In the genomic region with DNA sequence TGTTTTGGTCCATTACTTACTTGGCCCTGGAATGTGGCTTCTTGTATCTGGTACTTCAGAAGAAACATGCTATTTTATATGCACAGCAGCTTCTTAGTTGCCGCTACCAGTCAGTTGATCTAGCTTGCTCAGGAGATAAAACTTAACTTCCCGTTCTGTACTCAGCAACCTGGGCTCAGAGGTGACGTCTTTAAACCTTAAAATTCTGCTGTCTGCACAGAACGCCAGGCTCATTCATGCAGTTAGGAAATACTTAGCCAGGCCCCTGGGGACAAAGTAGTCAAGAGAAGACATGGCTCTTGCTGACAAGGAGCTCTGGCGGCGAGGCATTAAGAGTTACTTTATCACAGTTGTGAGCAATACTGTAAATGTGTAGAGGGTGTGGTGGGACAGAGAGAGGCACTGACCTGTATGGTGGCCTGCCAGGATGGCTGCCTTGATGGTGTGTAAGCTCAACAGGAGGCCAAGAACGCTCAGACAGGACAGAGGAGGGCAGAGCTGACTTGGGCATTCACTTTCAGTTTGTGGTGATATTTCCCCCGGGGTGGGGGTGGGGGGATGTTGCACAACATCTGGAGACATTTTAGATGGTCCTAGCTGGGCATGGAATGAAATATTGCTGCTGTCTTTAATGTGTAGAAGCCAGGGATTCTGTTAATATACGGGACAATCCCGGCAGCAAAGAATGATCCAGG, we compare ENCODE assay signal across 8 mouse cellular contexts. TPM values are rescaled to one million over a fixed set of nuclear protein-coding genes. Genes with fewer than 3 reads are reported as not detected.
A peak's percentile ranks its signal among the peaks of the same experiment; 100 is the strongest.
DNase-seq lines count a peak whose midpoint lies in the region; ATAC-seq and TF ChIP-seq lines count a peak whose summit lies in the region.

No protein-coding gene starts in this region.

- no peak for TF ChIP-seq CTCF in CH12.LX (conservative IDR thresholded peaks at IDR 0.05 in 1 of 2, IDR thresholded peaks at IDR 0.05 in 1 of 2; ENCODE audit: low read depth in 2 of 2, low read length in 2 of 2)
- TF ChIP-seq CTCF in intestine, postnatal 0 days (IDR thresholded peaks at IDR 0.05; ENCODE audit: low read depth) = no peak

- no peaks in the 10 kb centered on the region for H3K27me3 ChIP-seq in CH12.LX (replicated peaks)
- H3K27me3 ChIP-seq in intestine, postnatal 0 days (replicated peaks; ENCODE audit: control insufficient read depth, insufficient read depth, low read length) = no peaks in the 10 kb centered on the region

- peaks cover 0 to 33% of the 10 kb centered on the region in 2 experiments for H3K36me3 ChIP-seq in CH12.LX (replicated peaks in 1 of 2; ENCODE audit: control insufficient read depth in 1 of 2, insufficient read depth in 1 of 2, low read length in 1 of 2)
- H3K36me3 ChIP-seq in intestine, postnatal 0 days (ENCODE audit: control insufficient read depth, insufficient read depth) = no peaks in the 10 kb centered on the region

- dilution Hi-C loops in CH12.LX (cut with MboI; ENCODE audit: extremely low pct_ligation_motif_present, extremely low pct_unique_long_range_greater_than_20kb, low sequenced_read_pairs) = no loop called here

- peaks cover 31 to 51% of the 10 kb centered on the region in 2 experiments for H3K4me1 ChIP-seq in CH12.LX (ENCODE audit: control insufficient read depth in 1 of 2, insufficient read depth in 2 of 2)
- no peaks in the 10 kb centered on the region for H3K4me1 ChIP-seq in intestine, postnatal 0 days (replicated peaks; ENCODE audit: control insufficient read depth, insufficient read depth, low read length)

- intact Hi-C loops in left cerebral cortex, postnatal 36 days (cut with DNase I) = no loop called here

- H3K27ac ChIP-seq in CH12.LX (ENCODE audit: insufficient read depth, low read depth) = peak overlapping the region; percentile 91
- no peak overlapping the region for H3K27ac ChIP-seq in intestine, postnatal 0 days (ENCODE audit: low read depth, low read length)

- H3K9me3 ChIP-seq in CH12.LX (replicated peaks; ENCODE audit: low read length) = no peaks in the 10 kb centered on the region
- H3K9me3 ChIP-seq in intestine, postnatal 0 days (ENCODE audit: control insufficient read depth) = no peaks in the 10 kb centered on the region

- 51% methylated on average over 10 of the region's 10 CpGs for WGBS in intestine, postnatal 0 days

- peak overlapping the region; percentile 48 to 62 (median 49) for H3K4me3 ChIP-seq in CH12.LX (replicated peaks in 1 of 3; ENCODE audit: low read depth in 2 of 3, low read length in 2 of 3, poor library complexity in 1 of 3)
- no peak overlapping the region for H3K4me3 ChIP-seq in intestine, postnatal 0 days (ENCODE audit: low read depth, low read length)

- DNase-seq in adrenal gland, postnatal 36 days = peak; percentile 8 to 42
- DNase-seq in adrenal gland, postnatal 4 days (ENCODE audit: low spot score in 2 of 2) = no peak
- peak; percentile 93 for DNase-seq in CH12.LX (ENCODE audit: extremely low read depth)
- DNase-seq in mesoderm, embryonic 11.5 days (ENCODE audit: low read depth, low spot score) = peak; percentile 48
- no peak for DNase-seq in frontal cortex, postnatal 25 days (ENCODE audit: low spot score in 2 of 2)
- DNase-seq in left cerebral cortex, postnatal 36 days (ENCODE audit: low spot score in 2 of 2) = no peak
- no peak for DNase-seq in testis, postnatal 10 days (ENCODE audit: low spot score)

- TF ChIP-seq POLR2A in CH12.LX (IDR thresholded peaks at IDR 0.05; ENCODE audit: low read depth, low read length) = no peak; the same call in 1 of the 2 replicates

- ATAC-seq in intestine, postnatal 0 days = peak; percentile 29; the same call in 1 of the 2 replicates

- peak overlapping the region; percentile 97 for H3K4me2 ChIP-seq in CH12.LX (ENCODE audit: insufficient read depth, low read depth, poor library complexity, severe bottlenecking)
- peak overlapping the region; percentile 18; the same call in 1 of the 2 replicates for H3K4me2 ChIP-seq in intestine, postnatal 0 days (replicated peaks; ENCODE audit: low read depth)

- peak; percentile 2 for TF ChIP-seq RAD21 in CH12.LX (IDR thresholded peaks at IDR 0.05; ENCODE audit: low read depth, low read length)

- H3K79me2 ChIP-seq in CH12.LX (replicated peaks; ENCODE audit: control insufficient read depth, extremely low read depth, insufficient read depth, poor library complexity, severe bottlenecking) = peaks cover 30% of the 10 kb centered on the region

- no peak for TF ChIP-seq EP300 in CH12.LX (IDR thresholded peaks at IDR 0.05; ENCODE audit: low read length)

- in situ Hi-C loops in CH12.LX (cut with MboI; ENCODE audit: low pct_ligation_motif_present, low pct_unique_long_range_greater_than_20kb, low sequenced_read_pairs) = no loop called here

- peak overlapping the region; percentile 80 for H3K9ac ChIP-seq in CH12.LX (ENCODE audit: insufficient read depth, low read depth)
- H3K9ac ChIP-seq in intestine, postnatal 0 days (ENCODE audit: low read depth, low read length) = no peak overlapping the region

TF ChIP-seq in CH12.LX, 34 proteins besides CTCF, POLR2A, EP300 and RAD21:
- TF ChIP-seq E2F4 (IDR thresholded peaks at IDR 0.05; ENCODE audit: insufficient replicate concordance, low read depth, low read length) (no peak), PAX5 (IDR thresholded peaks at IDR 0.05; ENCODE audit: low read length) (no peak), IRF4 (IDR thresholded peaks at IDR 0.05; ENCODE audit: low read depth, low read length) (no peak; the same call in 1 of the 2 replicates), MAFK (IDR thresholded peaks at IDR 0.05; ENCODE audit: insufficient replicate concordance, low read length) (no peak), BHLHE40 (IDR thresholded peaks at IDR 0.05; ENCODE audit: low read depth, low read length) (peak; percentile 4; the same call in 1 of the 2 replicates), NELFE (IDR thresholded peaks at IDR 0.05; ENCODE audit: low read depth, low read length) (no peak), GABPA (IDR thresholded peaks at IDR 0.05; ENCODE audit: insufficient replicate concordance, low read depth, low read length) (no peak), JUND (conservative IDR thresholded peaks at IDR 0.05; ENCODE audit: low read depth, low read length) (no peak), CHD2 (IDR thresholded peaks at IDR 0.05; ENCODE audit: low read length) (peak; percentile 71), ZC3H11A (IDR thresholded peaks at IDR 0.05; ENCODE audit: low read depth, low read length) (no peak), MEF2A (IDR thresholded peaks at IDR 0.05; ENCODE audit: borderline replicate concordance, low read depth, low read length) (no peak), KAT2A (IDR thresholded peaks at IDR 0.05; ENCODE audit: insufficient replicate concordance, low read length) (no peak), SIN3A (IDR thresholded peaks at IDR 0.05; ENCODE audit: low read length) (0 out of 2 replicates have a peak, but pooled peaks have one; percentile 27), TCF12 (IDR thresholded peaks at IDR 0.05; ENCODE audit: low read depth, low read length) (no peak), MAX (IDR thresholded peaks at IDR 0.05; ENCODE audit: low read length) (no peak), MXI1 (IDR thresholded peaks at IDR 0.05; ENCODE audit: low read depth, low read length) (0 out of 2 replicates have a peak, but pooled peaks have one; percentile 23), UBTF (IDR thresholded peaks at IDR 0.05; ENCODE audit: low read depth, low read length) (no peak), USF1 (IDR thresholded peaks at IDR 0.05; ENCODE audit: low read depth, low read length) (no peak), SMC3 (IDR thresholded peaks at IDR 0.05; ENCODE audit: low read depth, low read length) (0 out of 2 replicates have a peak, but pooled peaks have one; percentile 8), ETS1 (conservative IDR thresholded peaks at IDR 0.05; ENCODE audit: low read depth, low read length) (peak; percentile 64), JUN (IDR thresholded peaks at IDR 0.05; ENCODE audit: insufficient read depth, low read depth, low read length) (peak; percentile 34; the same call in 1 of the 2 replicates), ZNF384 (IDR thresholded peaks at IDR 0.05; ENCODE audit: low read depth, low read length) (no peak), USF2 (conservative IDR thresholded peaks at IDR 0.05; ENCODE audit: low read depth, low read length) (no peak), ZMIZ1 (IDR thresholded peaks at IDR 0.05; ENCODE audit: low read depth, low read length) (no peak), ELF1 (IDR thresholded peaks at IDR 0.05; ENCODE audit: low read depth, low read length) (no peak), MAZ (IDR thresholded peaks at IDR 0.05; ENCODE audit: low read depth, low read length) (peak; percentile 68; the same call in 1 of the 2 replicates), MYC (IDR thresholded peaks at IDR 0.05; ENCODE audit: low read depth, low read length) (no peak), RCOR1 (conservative IDR thresholded peaks at IDR 0.05; ENCODE audit: low read depth, low read length) (no peak), TBP (conservative IDR thresholded peaks at IDR 0.05; ENCODE audit: low read depth, low read length) (no peak), POLR2AphosphoS2 (IDR thresholded peaks at IDR 0.05; ENCODE audit: low read depth, low read length) (no peak), NRF1 (IDR thresholded peaks at IDR 0.05; ENCODE audit: low read depth, low read length) (0 out of 2 replicates have a peak, but pooled peaks have one; percentile 11), ZKSCAN1 (IDR thresholded peaks at IDR 0.05; ENCODE audit: borderline replicate concordance, low read depth, low read length) (no peak), CHD1 (IDR thresholded peaks at IDR 0.05; ENCODE audit: low read depth, low read length) (no peak), HCFC1 (IDR thresholded peaks at IDR 0.05; ENCODE audit: low read depth, low read length) (no peak; the same call in 1 of the 2 replicates)

RNA-seq across cellular contexts. Expression of a gene that starts 11.3 kb away (rescaled TPM):
- 10 to 100 TPM; 25.2 to 28.7 TPM for total RNA-seq in adrenal gland, postnatal 36 days (2021)
- 10 to 100 TPM; 34.2 to 37.8 TPM for total RNA-seq in adrenal gland, postnatal 4 days (2021)
- total RNA-seq in CH12.LX (2012; rRNA removed) = 18.0 and 18.7 TPM in 2 replicates
- 12.2 and 13.2 TPM in 2 replicates for total RNA-seq in CH12.LX (2014; rRNA removed)
- polyA plus RNA-seq in CH12.LX (2012; ENCODE audit: insufficient read length, low read depth) = 34.7 and 38.2 TPM in 2 replicates
- polyA plus RNA-seq in intestine, postnatal 0 days (2015; fragmentation: Nextera tagmentation; extraction: Ambion mirVana) = 6.2 and 6.7 TPM in 2 replicates
- 10 to 100 TPM; 71.4 to 76.5 TPM for total RNA-seq in left cerebral cortex, postnatal 36 days (2021)

RNA-seq across cellular contexts. Expression of a gene that starts 11.4 kb away (rescaled TPM):
- 10 to 100 TPM; 10.6 to 19.6 TPM for total RNA-seq in adrenal gland, postnatal 36 days (2021)
- total RNA-seq in adrenal gland, postnatal 4 days (2021) = 1 to 10 TPM; 4.4 to 4.5 TPM
- total RNA-seq in CH12.LX (2012; rRNA removed) = 0.04 TPM in 2 replicates
- total RNA-seq in CH12.LX (2014; rRNA removed) = not detected in 2 replicates
- polyA plus RNA-seq in CH12.LX (2012; ENCODE audit: insufficient read length, low read depth) = not detected in 2 replicates
- 2.0 and 2.1 TPM in 2 replicates for polyA plus RNA-seq in intestine, postnatal 0 days (2015; fragmentation: Nextera tagmentation; extraction: Ambion mirVana)
- 1 to 10 TPM; 1.0 to 1.1 TPM for total RNA-seq in left cerebral cortex, postnatal 36 days (2021)

Comparison
In these comparisons a context has a peak if more than half of its experiments do, and no peak if none do; other contexts are left out.
1. DNase-seq: peak in adrenal gland, postnatal 36 days (2 of 2), CH12.LX (single experiment) and mesoderm, embryonic 11.5 days (single experiment); none in adrenal gland, postnatal 4 days (0 of 2), frontal cortex, postnatal 25 days (0 of 2), left cerebral cortex, postnatal 36 days (0 of 2) and testis, postnatal 10 days (single experiment).